12 mouse cellular contexts compared by ENCODE assay signal in the genomic region with DNA sequence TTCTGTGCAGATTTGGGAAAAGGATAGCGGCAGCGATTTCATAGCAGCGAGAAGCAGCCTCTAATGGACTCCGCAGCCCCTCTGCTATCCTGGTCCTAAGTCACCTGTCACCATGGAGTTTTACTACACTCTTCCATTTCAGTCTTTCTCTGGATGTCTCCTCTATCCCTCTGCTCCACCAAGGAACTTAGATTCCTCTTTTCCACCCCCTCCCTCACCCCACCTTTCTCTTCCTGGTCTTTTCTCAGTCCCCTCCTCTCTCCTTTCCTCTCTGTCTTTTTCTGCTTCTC. TPM values are rescaled to one million over a fixed set of nuclear protein-coding genes. Genes with fewer than 3 reads are reported as not detected.
DNase-seq lines count a peak whose midpoint lies in the region; ATAC-seq and TF ChIP-seq lines count a peak whose summit lies in the region.
"Had no signal": no experiment of that assay in that cellular context is flagged by ENCODE, and none has a peak within 500 bp of the region (broad histone marks: within the 10 kb centered on the region; RNA-seq: fewer than 3 reads in every experiment).

No protein-coding gene starts in this region.

- no peaks in the 10 kb centered on the region for H3K4me1 ChIP-seq in heart, embryonic 12.5 days (replicated peaks)
- H3K4me1 ChIP-seq in limb, embryonic 12.5 days (replicated peaks): no peaks in the 10 kb centered on the region
- no peaks in the 10 kb centered on the region for H3K4me1 ChIP-seq in limb, embryonic 10.5 days
- H3K4me1 ChIP-seq in hindbrain, postnatal 0 days (ENCODE audit: insufficient read depth, low read length): 0 out of 2 replicates have a peak, but pooled peaks cover under 1% of the 10 kb centered on the region
- no peaks in the 10 kb centered on the region for H3K4me1 ChIP-seq in neural tube, embryonic 14.5 days (ENCODE audit: control insufficient read depth, insufficient read depth, low read length)
- H3K4me1 ChIP-seq in kidney, embryonic 14.5 days (ENCODE audit: control insufficient read depth, insufficient read depth, low read length): no peaks in the 10 kb centered on the region

- DNase-seq in heart, postnatal 4 days: no peak
- DNase-seq in limb, embryonic 10.5 days (ENCODE audit: low spot score): no peak
- peak; percentile 25 for DNase-seq in hindbrain, postnatal 0 days (ENCODE audit: low spot score)
- DNase-seq in left cerebral cortex, postnatal 10 days (ENCODE audit: extremely low spot score in 1 of 2, low spot score in 2 of 2): no peak
- DNase-seq: gastrocnemius, adult 2 months; liver had no signal

- ATAC-seq in heart, embryonic 12.5 days (ENCODE audit: insufficient number of reproducible peaks, low FRiP score): no peak
- ATAC-seq in limb, embryonic 12.5 days (ENCODE audit: insufficient number of reproducible peaks, insufficient read depth, low FRiP score, low TSS enrichment, low read depth): no peak
- peak; percentile 35; the same call in 1 of the 2 replicates for ATAC-seq in hindbrain, postnatal 0 days
- ATAC-seq in neural tube, embryonic 14.5 days (ENCODE audit: low read depth): peak; percentile 65; the same call in 1 of the 2 replicates
- ATAC-seq in kidney, embryonic 14.5 days (ENCODE audit: low FRiP score, low TSS enrichment): no peak

- WGBS in heart, embryonic 12.5 days: 78% methylated on average over 4 of the region's 4 CpGs
- WGBS in limb, embryonic 12.5 days: 77% methylated on average over 4 of the region's 4 CpGs
- 84% methylated on average over 4 of the region's 4 CpGs for WGBS in limb, embryonic 10.5 days
- WGBS in hindbrain, postnatal 0 days: 70% methylated on average over 4 of the region's 4 CpGs
- WGBS in neural tube, embryonic 14.5 days: 57% methylated on average over 4 of the region's 4 CpGs
- whole genome bisulfite sequencing in kidney, embryonic 14.5 days: 76% methylated on average over 4 of the region's 4 CpGs

- no peak overlapping the region for H3K27ac ChIP-seq in heart, embryonic 12.5 days (ENCODE audit: poor library complexity, severe bottlenecking)
- H3K27ac ChIP-seq in limb, embryonic 12.5 days: no peak overlapping the region
- H3K27ac ChIP-seq in limb, embryonic 10.5 days: no peak overlapping the region
- peak overlapping the region; percentile 49; the same call in 1 of the 2 replicates for H3K27ac ChIP-seq in hindbrain, postnatal 0 days
- H3K27ac ChIP-seq in neural tube, embryonic 14.5 days (ENCODE audit: low read depth, low read length): peak overlapping the region; percentile 48; the same call in 1 of the 2 replicates
- H3K27ac ChIP-seq in kidney, embryonic 14.5 days (ENCODE audit: low read depth, low read length): no peak overlapping the region
- H3K27ac ChIP-seq: gastrocnemius, adult 2 months; stomach, postnatal 0 days had no signal

- no peaks in the 10 kb centered on the region for H3K9me3 ChIP-seq in heart, embryonic 12.5 days (replicated peaks)
- no peaks in the 10 kb centered on the region for H3K9me3 ChIP-seq in limb, embryonic 12.5 days
- no peaks in the 10 kb centered on the region for H3K9me3 ChIP-seq in limb, embryonic 10.5 days (replicated peaks)
- no peaks in the 10 kb centered on the region for H3K9me3 ChIP-seq in hindbrain, postnatal 0 days (ENCODE audit: low read length)
- H3K9me3 ChIP-seq in neural tube, embryonic 14.5 days (ENCODE audit: control insufficient read depth, low read length): no peaks in the 10 kb centered on the region
- H3K9me3 ChIP-seq in kidney, embryonic 14.5 days (ENCODE audit: control insufficient read depth, low read length): no peaks in the 10 kb centered on the region

- intact Hi-C loops in left cerebral cortex, postnatal 10 days (cut with DNase I): no loop called here

- no peaks in the 10 kb centered on the region for H3K27me3 ChIP-seq in heart, embryonic 12.5 days (replicated peaks)
- no peaks in the 10 kb centered on the region for H3K27me3 ChIP-seq in limb, embryonic 12.5 days
- no peaks in the 10 kb centered on the region for H3K27me3 ChIP-seq in limb, embryonic 10.5 days (ENCODE audit: low read depth, poor library complexity, severe bottlenecking)
- H3K27me3 ChIP-seq in hindbrain, postnatal 0 days (ENCODE audit: insufficient read depth, low read length): no peaks in the 10 kb centered on the region
- H3K27me3 ChIP-seq in neural tube, embryonic 14.5 days (ENCODE audit: control insufficient read depth, insufficient read depth, low read length): no peaks in the 10 kb centered on the region
- H3K27me3 ChIP-seq in kidney, embryonic 14.5 days (ENCODE audit: control insufficient read depth, insufficient read depth, low read length): no peaks in the 10 kb centered on the region

- no peak overlapping the region for H3K9ac ChIP-seq in heart, embryonic 12.5 days
- no peak overlapping the region for H3K9ac ChIP-seq in limb, embryonic 12.5 days (replicated peaks)
- no peak overlapping the region for H3K9ac ChIP-seq in hindbrain, postnatal 0 days (replicated peaks; ENCODE audit: low read length)
- peak overlapping the region; percentile 28; the same call in 1 of the 2 replicates for H3K9ac ChIP-seq in neural tube, embryonic 14.5 days (replicated peaks; ENCODE audit: low read depth, low read length)
- no peak overlapping the region for H3K9ac ChIP-seq in kidney, embryonic 14.5 days (ENCODE audit: low read depth, low read length)
- H3K9ac ChIP-seq: lung, embryonic 14.5 days had no signal

- H3K4me3 ChIP-seq in heart, embryonic 12.5 days: no peak overlapping the region
- no peak overlapping the region for H3K4me3 ChIP-seq in limb, embryonic 12.5 days (replicated peaks)
- H3K4me3 ChIP-seq in limb, embryonic 10.5 days: no peak overlapping the region
- peak overlapping the region; percentile 29; the same call in 1 of the 2 replicates for H3K4me3 ChIP-seq in hindbrain, postnatal 0 days (ENCODE audit: low read length)
- H3K4me3 ChIP-seq in neural tube, embryonic 14.5 days (ENCODE audit: low read depth, low read length): peak overlapping the region; percentile 10; the same call in 1 of the 2 replicates
- no peak overlapping the region for H3K4me3 ChIP-seq in kidney, embryonic 14.5 days (ENCODE audit: low read length)
- H3K4me3 ChIP-seq: gastrocnemius, adult 2 months had no signal

- H3K36me3 ChIP-seq in heart, embryonic 12.5 days: no peaks in the 10 kb centered on the region
- H3K36me3 ChIP-seq in limb, embryonic 12.5 days: no peaks in the 10 kb centered on the region
- no peaks in the 10 kb centered on the region for H3K36me3 ChIP-seq in limb, embryonic 10.5 days
- H3K36me3 ChIP-seq in hindbrain, postnatal 0 days (ENCODE audit: insufficient read depth, low read length): no peaks in the 10 kb centered on the region
- H3K36me3 ChIP-seq in neural tube, embryonic 14.5 days (ENCODE audit: control insufficient read depth, insufficient read depth, low read length): no peaks in the 10 kb centered on the region
- no peaks in the 10 kb centered on the region for H3K36me3 ChIP-seq in kidney, embryonic 14.5 days (ENCODE audit: control insufficient read depth, insufficient read depth, low read length)

- TF ChIP-seq CTCF in hindbrain, postnatal 0 days (IDR thresholded peaks at IDR 0.05; ENCODE audit: low read depth): no peak

- H3K4me2 ChIP-seq in heart, embryonic 12.5 days: peak overlapping the region; percentile 17; the same call in 1 of the 2 replicates
- peak overlapping the region; percentile 21; the same call in 1 of the 2 replicates for H3K4me2 ChIP-seq in limb, embryonic 12.5 days
- H3K4me2 ChIP-seq in hindbrain, postnatal 0 days (ENCODE audit: low read depth, low read length): peak overlapping the region; percentile 48
- peak overlapping the region; percentile 39; the same call in 1 of the 2 replicates for H3K4me2 ChIP-seq in neural tube, embryonic 14.5 days (ENCODE audit: low read depth, low read length)
- H3K4me2 ChIP-seq in kidney, embryonic 14.5 days (replicated peaks; ENCODE audit: low read depth, low read length): no peak overlapping the region
- H3K4me2 ChIP-seq: lung, embryonic 14.5 days had no signal

RNA-seq across cellular contexts. Expression of a gene that starts 46.4 kb away (rescaled TPM):
- 5.5 and 7.2 TPM in 2 replicates for polyA plus RNA-seq in heart, embryonic 12.5 days (2016; fragmentation: Nextera tagmentation; extraction: Ambion mirVana)
- 1 to 10 TPM; 7.6 to 9.9 TPM for total RNA-seq in heart, postnatal 4 days (2021)
- 11.2 and 12.1 TPM in 2 replicates for polyA plus RNA-seq in limb, embryonic 12.5 days (2016; fragmentation: Nextera tagmentation; extraction: Ambion mirVana)
- 7.0 and 7.3 TPM in 2 replicates for polyA plus RNA-seq in limb, embryonic 10.5 days (2016; fragmentation: Nextera tagmentation; extraction: Ambion mirVana)
- 10.9 and 11.9 TPM in 2 replicates for total RNA-seq in hindbrain, postnatal 0 days (2014; rRNA removed)
- 7.7 and 8.5 TPM in 2 replicates for polyA plus RNA-seq in hindbrain, postnatal 0 days (2015; fragmentation: Nextera tagmentation; extraction: Ambion mirVana)
- polyA plus RNA-seq in neural tube, embryonic 14.5 days (2014; fragmentation: Nextera tagmentation; extraction: Ambion mirVana): 10.2 and 11.1 TPM in 2 replicates
- polyA plus RNA-seq in kidney, embryonic 14.5 days (2014; fragmentation: Nextera tagmentation; extraction: Ambion mirVana): 14.0 TPM in 2 replicates
- total RNA-seq in left cerebral cortex, postnatal 10 days (2021): 10 to 100 TPM; 29.6 to 32.9 TPM

Comparison
In these comparisons a context has a peak if more than half of its experiments do, and no peak if none do; other contexts are left out.
1. ATAC-seq: peak in hindbrain, postnatal 0 days (single experiment) and neural tube, embryonic 14.5 days (single experiment); none in heart, embryonic 12.5 days (single experiment), limb, embryonic 12.5 days (single experiment) and kidney, embryonic 14.5 days (single experiment).
2. H3K27ac ChIP-seq: peak in hindbrain, postnatal 0 days (single experiment) and neural tube, embryonic 14.5 days (single experiment); none in heart, embryonic 12.5 days (single experiment), limb, embryonic 12.5 days (single experiment), limb, embryonic 10.5 days (single experiment) and kidney, embryonic 14.5 days (single experiment).
3. H3K4me3 ChIP-seq: peak in hindbrain, postnatal 0 days (single experiment) and neural tube, embryonic 14.5 days (single experiment); none in heart, embryonic 12.5 days (single experiment), limb, embryonic 12.5 days (single experiment), limb, embryonic 10.5 days (single experiment) and kidney, embryonic 14.5 days (single experiment).